Mouse (Mus musculus): ENCODE measurements around the gene Nkx1-2.

The Nkx1-2 gene

GRCm38 (mm10) chr7:132599071-132599975, at the start of gene Nkx1-2:
Gene Nkx1-2 (minus strand): TSS chr7:132599637.
- DNase-seq, result no peak

- DNase-seq, result no peak
These were observed 47.1 kb upstream of the Nkx1-2 start for GRCm38 (mm10) chr7:132646514-132646913.

- DNase-seq, result no peak
These were observed 45.3 kb upstream of the Nkx1-2 start for GRCm38 (mm10) chr7:132644605-132645279.

DNA sequence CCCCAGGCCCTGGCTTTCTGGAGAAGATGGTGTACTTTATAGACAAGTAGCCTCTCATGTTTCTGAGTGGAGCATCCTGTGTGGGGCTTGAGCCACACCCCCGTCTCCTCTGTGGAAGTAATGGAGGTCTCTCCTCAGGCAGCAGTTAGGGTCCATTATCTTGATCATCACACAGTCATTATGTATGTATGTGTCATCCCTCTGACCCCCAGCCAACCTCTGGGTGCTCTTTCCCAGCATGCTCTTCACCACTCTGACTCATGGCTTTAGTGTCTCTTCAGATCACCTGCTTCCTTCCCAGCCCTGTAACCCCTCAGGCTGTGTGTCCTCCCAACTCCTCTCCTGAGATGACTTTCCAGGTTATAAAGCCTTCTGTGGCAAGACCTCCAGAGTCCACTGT, 42.2 kb upstream of the Nkx1-2 start:
- DNase-seq, result no peak

DNA sequence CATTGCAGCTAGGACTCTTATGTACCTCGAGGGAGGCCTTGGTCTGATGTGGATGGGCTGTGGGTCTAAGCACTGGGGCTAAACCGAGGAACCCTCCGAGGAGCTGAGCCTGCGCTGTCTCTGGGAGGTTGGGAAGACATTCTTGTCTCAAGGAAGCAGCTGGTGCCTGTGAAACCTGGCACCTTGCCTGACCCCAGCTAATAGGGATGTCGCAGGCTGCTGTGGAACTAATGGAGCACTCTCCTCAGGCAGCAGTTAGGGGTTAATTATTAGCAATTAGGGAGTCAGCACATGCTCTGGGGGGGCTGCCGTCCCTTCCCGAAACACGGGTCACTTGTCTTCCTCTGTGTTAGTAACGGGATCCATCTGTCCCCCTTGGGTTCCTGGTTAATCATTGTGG, 41.5 kb upstream of the Nkx1-2 start:
- DNase-seq, result peak; percentile 30

DNA sequence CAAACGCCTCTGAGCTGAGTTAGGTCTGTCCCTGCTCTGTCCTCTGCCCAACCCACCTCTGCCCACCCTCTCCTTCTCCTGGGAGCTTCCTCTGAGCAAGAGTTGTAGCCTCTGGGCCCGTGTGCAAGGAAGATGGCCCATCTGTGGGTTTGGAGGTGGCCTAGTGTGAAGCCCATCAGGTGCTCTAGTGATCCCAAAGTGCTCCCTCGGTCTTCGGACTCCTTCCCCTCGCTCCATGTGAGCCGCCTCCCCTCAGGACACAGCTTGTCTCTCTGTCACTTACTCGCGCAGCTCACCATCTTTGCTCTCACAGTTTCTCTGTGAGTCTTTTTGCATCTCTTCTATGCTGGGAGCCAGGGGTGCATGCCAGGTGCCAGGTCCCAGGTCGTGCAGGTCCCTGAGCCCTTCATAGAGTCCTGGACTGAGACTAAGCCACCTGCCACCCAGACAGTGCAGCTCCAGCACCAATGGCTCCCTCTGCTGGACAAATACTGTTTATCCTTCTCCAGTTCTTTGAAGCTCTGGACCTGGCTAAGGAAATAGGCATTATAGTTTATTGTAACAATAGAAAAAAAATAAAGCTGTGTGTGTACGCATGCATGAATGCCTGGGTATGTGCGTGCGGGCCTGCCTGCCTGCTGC, 39.1 kb upstream of the Nkx1-2 start:
- DNase-seq, result peak; percentile 45

DNA sequence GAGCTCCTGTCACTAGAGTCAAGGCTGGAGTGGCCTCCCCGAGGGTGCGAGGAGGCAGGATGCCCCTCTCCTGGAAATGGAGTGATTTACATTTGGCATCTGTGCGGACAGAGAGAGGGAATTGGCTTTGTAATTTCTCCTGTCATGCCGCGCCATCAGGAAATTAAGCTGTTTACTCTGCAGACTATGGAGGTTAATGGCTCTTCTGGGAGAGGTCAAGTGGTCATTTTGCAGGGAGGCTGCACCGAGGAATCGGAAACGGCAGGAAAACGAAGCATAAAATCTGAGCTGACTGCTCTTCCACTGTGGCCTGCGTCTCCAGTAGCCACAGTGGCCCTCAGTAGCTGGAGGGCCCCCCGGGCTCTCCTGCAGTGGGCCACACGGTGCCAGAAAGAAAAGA, 37.9 kb upstream of the Nkx1-2 start:
- no peak for DNase-seq

- DNase-seq, result no peak
These were observed 31.9 kb upstream of the Nkx1-2 start for GRCm38 (mm10) chr7:132631313-132631712.

GRCm38 (mm10) chr7:132627448-132627847, 28.0 kb upstream of the Nkx1-2 start:
- DNase-seq, result no peak

- DNase-seq, result no peak
These were observed 26.7 kb upstream of the Nkx1-2 start for GRCm38 (mm10) chr7:132626174-132626573.

DNA sequence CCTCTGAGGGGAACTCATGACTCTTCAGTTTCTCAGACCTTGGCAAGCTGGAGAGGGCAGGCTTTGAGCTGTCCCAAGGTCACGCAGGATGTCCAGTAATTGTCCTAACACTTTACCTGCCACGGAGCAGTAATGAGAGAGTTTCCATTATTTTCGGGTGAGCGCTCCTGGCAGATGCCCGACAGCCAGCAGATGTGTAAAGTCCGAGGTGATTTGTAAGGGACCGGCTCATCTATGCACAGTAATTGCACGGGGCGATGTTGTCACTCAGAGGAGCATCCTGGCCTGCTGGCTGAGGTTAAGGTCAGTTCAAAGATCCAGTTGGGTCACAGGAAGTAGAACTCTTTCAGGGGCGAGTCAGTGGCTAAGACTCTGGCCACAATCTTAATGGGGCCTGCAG, 24.7 kb upstream of the Nkx1-2 start:
- no peak for DNase-seq

- DNase-seq, result no peak
These were observed 20.8 kb upstream of the Nkx1-2 start for GRCm38 (mm10) chr7:132619975-132620918.

DNA sequence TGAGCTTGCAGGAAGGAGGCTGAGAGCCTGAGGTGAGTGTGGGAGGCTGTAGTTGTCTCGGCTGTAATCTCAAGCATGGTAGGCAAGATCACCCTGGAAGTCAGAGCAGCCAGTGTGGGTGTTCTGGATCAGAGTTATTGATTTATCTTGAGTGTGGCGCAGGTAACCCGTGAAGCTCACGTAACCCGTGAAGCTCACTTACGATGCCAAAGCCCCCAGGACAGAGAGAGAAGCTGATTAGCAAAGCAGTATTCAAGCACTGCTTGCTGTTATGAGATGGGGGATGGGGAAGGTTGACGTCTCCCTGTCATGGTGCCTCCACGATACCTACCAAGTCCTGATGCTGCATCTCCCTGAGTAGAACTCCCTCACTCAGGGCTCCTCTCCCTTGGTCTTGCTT, 20.1 kb upstream of the Nkx1-2 start:
- no peak for DNase-seq

GRCm38 (mm10) chr7:132617021-132617564, 17.7 kb upstream of the Nkx1-2 start:
- no peak for DNase-seq

- DNase-seq, result no peak
These were observed 17.0 kb upstream of the Nkx1-2 start for GRCm38 (mm10) chr7:132616391-132616790.

GRCm38 (mm10) chr7:132615346-132615745, 15.9 kb upstream of the Nkx1-2 start:
- DNase-seq, result no peak

- no peak for DNase-seq
These were observed 12.1 kb upstream of the Nkx1-2 start for GRCm38 (mm10) chr7:132611530-132611929.

GRCm38 (mm10) chr7:132610468-132611318, 11.3 kb upstream of the Nkx1-2 start, which contains the start of gene Lhpp:
Gene Lhpp (plus strand): TSS chr7:132610638.
- DNase-seq, result peak; percentile 52

GRCm38 (mm10) chr7:132608316-132609020, 9.0 kb upstream of the Nkx1-2 start:
- peak; percentile 18 for DNase-seq

DNA sequence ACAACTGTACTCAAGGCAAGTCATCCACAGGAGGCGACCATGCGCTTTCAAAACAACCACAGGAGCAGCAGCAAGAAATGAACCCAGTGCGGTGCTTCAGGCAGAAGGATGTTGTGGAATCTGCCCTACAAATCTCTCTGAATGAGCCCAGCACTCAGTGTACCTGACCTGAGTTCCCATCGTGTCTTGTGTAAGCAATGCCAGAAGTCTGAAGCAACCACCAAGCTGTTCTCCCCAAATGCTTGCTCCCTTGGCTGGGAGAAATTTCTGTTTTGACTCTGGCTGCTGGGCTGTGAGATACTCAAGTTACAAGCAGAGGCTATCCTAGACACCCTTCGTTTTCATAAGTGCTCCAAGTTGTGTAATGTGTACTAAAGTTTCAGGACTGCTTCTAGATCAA, 6.3 kb upstream of the Nkx1-2 start:
- DNase-seq, result no peak

Measured in cerebellum, adult 11-12 months (tissue).